Comparison of ENCODE assay signal across 16 mouse cellular contexts in genomic region chr11:43343574-43343973, GRCm38 (mm10).
"Had no signal": no experiment of that assay in that cellular context is flagged by ENCODE, and none has a peak within 500 bp of the region (broad histone marks: within the 10 kb centered on the region; RNA-seq: fewer than 3 reads in every experiment).

No protein-coding gene starts in this region.

- H3K27me3 ChIP-seq: neural tube, embryonic 13.5 days; neural tube, embryonic 15.5 days; stomach, embryonic 15.5 days had no signal

- DNase-seq: retina, postnatal 1 day; right cerebral cortex, adult 18-20 months; right cerebral cortex, postnatal 14 days; right cerebral cortex, postnatal 25 days; right cerebral cortex, postnatal 4 days; spleen, adult 18-20 months; thymus, adult 18-20 months; thymus, adult 2 months; thymus, postnatal 14 days; thymus, postnatal 25 days; thymus, postnatal 36 days; thymus, postnatal 4 days had no signal

- H3K4me1 ChIP-seq: neural tube, embryonic 15.5 days had no signal

- H3K9me3 ChIP-seq: neural tube, embryonic 13.5 days; neural tube, embryonic 15.5 days; stomach, embryonic 15.5 days had no signal

- H3K9ac ChIP-seq: neural tube, embryonic 13.5 days; neural tube, embryonic 15.5 days; stomach, embryonic 15.5 days had no signal

- H3K4me2 ChIP-seq: neural tube, embryonic 13.5 days; neural tube, embryonic 15.5 days; stomach, embryonic 15.5 days had no signal

- H3K4me3 ChIP-seq: neural tube, embryonic 13.5 days; neural tube, embryonic 15.5 days; stomach, embryonic 15.5 days had no signal

- H3K27ac ChIP-seq: neural tube, embryonic 13.5 days; neural tube, embryonic 15.5 days; stomach, embryonic 15.5 days; stomach, postnatal 0 days had no signal

- H3K36me3 ChIP-seq: neural tube, embryonic 13.5 days; neural tube, embryonic 15.5 days; stomach, embryonic 15.5 days had no signal
